Mouse (Mus musculus) heart, postnatal 0 days (tissue): ENCODE results near the gene Glb1.

ENCODE experiments used
- CTCF ChIP-seq: IDR thresholded peaks from 2 replicates; pipeline ENCODE4 v1.5.1; 2016; ENCODE audit warnings: antibody characterized with exemption, control low read depth, low read depth
- EP300 ChIP-seq: IDR thresholded peaks from 2 replicates; pipeline ENCODE4 v1.6.1; 2016; ENCODE audit warnings: antibody characterized with exemption, low read depth

GRCm38 (mm10) chr9:114385160-114385559 is 15.7 kb upstream of the Glb1 start:
- no peak for TF ChIP-seq CTCF
- no peak for TF ChIP-seq EP300
